Mouse (Mus musculus) liver, postnatal 0 days (tissue): ENCODE measurements around the gene Olfr1344. TPM values are rescaled to one million over a fixed set of nuclear protein-coding genes. Genes with fewer than 3 reads are reported as not detected.
A peak's percentile ranks its signal among the peaks of the same experiment; 100 is the strongest.

Source experiments
- ATAC-seq: fragments of 200-750 bp; cut with Nextera tagmentation; 2 replicates; pipeline ENCODE4 v1.8.0; 2017; ENCODE audit warnings: mild to moderate bottlenecking, moderate library complexity
- DNase-seq: peaks from one replicate; pipeline ENCODE4 v3.0.0-alpha.2; 2016
- H3K27ac ChIP-seq: fragments of 300-500 bp; sonication (generic); 2 replicates; pipeline ENCODE4 v1.5.1; 2014; ENCODE audit warnings: antibody characterized with exemption, moderate library complexity, mild to moderate bottlenecking, low read depth
- H3K27me3 ChIP-seq: fragments of 300-500 bp; sonication (generic); 2 replicates; pipeline ENCODE4 v1.6.1; 2014; ENCODE audit warnings: low read length, control low read depth, mixed read lengths; ENCODE audit not compliant: insufficient read depth
- H3K36me3 ChIP-seq: fragments of 300-500 bp; sonication (generic); replicated peaks from 2 replicates; pipeline ENCODE4 v1.6.1; 2014; ENCODE audit warnings: mild to moderate bottlenecking, control low read depth, low read length, moderate library complexity, mixed read lengths; ENCODE audit not compliant: insufficient read depth
- H3K4me1 ChIP-seq: fragments of 300-500 bp; sonication (generic); 2 replicates; pipeline ENCODE4 v1.6.1; 2014; ENCODE audit warnings: antibody characterized with exemption, mild to moderate bottlenecking, control low read depth; ENCODE audit not compliant: insufficient read depth
- H3K4me2 ChIP-seq: fragments of 300-500 bp; sonication (generic); 2 replicates; pipeline ENCODE4 v1.6.1; 2014; ENCODE audit warnings: low read depth, mild to moderate bottlenecking, low read length, moderate library complexity, mixed read lengths
- H3K4me3 ChIP-seq: fragments of 300-500 bp; sonication (generic); 2 replicates; pipeline ENCODE4 v1.5.1; 2014; ENCODE audit warnings: low read depth, low read length
- H3K9ac ChIP-seq: fragments of 300-500 bp; sonication (generic); replicated peaks from 2 replicates; pipeline ENCODE4 v1.6.1; 2014; ENCODE audit warnings: mild to moderate bottlenecking, moderate library complexity
- H3K9me3 ChIP-seq: fragments of 300-500 bp; sonication (generic); 2 replicates; pipeline ENCODE4 v1.6.1; 2016; ENCODE audit warnings: mild to moderate bottlenecking, control low read depth, low read length, mixed read lengths
- CTCF ChIP-seq: sonication (generic); IDR thresholded peaks from 2 replicates; pipeline ENCODE4 v1.5.1; 2016; ENCODE audit warnings: antibody characterized with exemption, low read depth
- EP300 ChIP-seq: IDR thresholded peaks from 2 replicates; pipeline ENCODE4 v1.6.1; 2016; ENCODE audit warnings: antibody characterized with exemption, low read depth, mild to moderate bottlenecking
- WGBS: fragments of 180-500 bp; shearing (Covaris S2); extraction: QIAGEN DNeasy Blood & Tissue Kit; methylation state at CpG from one replicate; pipeline ENCODE4 v1.1.7; 2014; ENCODE audit not compliant: insufficient replicate concordance; 5-methylcytosine and 5-hydroxymethylcytosine counted together
- polyA plus RNA-seq: library from polyadenylated mRNA; unstranded; fragments of >200 nt; fragmentation: Nextera tagmentation; extraction: Ambion mirVana; gene quantifications from 2 replicates; pipeline ENCODE4 v1.2.1, GENCODE M21; 2015

The Olfr1344 gene
- polyA plus RNA-seq, 1 experiment from 2014 or later, result not detected

GRCm38 (mm10) chr7:6414626-6415441, 23.7 kb upstream of the Olfr1344 start:
- H3K27ac ChIP-seq, result no peak overlapping the region
- TF ChIP-seq CTCF (no peak), EP300 (no peak)
- H3K4me3 ChIP-seq, result no peak overlapping the region
- 7% methylated on average over 19 of the region's 22 CpGs for WGBS
- DNase-seq, result no peak
- ATAC-seq, result no peak
- H3K4me2 ChIP-seq, result no peak overlapping the region
- no peaks in the 10 kb centered on the region for H3K9me3 ChIP-seq
- no peaks in the 10 kb centered on the region for H3K36me3 ChIP-seq
- H3K27me3 ChIP-seq, result no peaks in the 10 kb centered on the region
- H3K9ac ChIP-seq, result no peak overlapping the region
- no peaks in the 10 kb centered on the region for H3K4me1 ChIP-seq

DNA sequence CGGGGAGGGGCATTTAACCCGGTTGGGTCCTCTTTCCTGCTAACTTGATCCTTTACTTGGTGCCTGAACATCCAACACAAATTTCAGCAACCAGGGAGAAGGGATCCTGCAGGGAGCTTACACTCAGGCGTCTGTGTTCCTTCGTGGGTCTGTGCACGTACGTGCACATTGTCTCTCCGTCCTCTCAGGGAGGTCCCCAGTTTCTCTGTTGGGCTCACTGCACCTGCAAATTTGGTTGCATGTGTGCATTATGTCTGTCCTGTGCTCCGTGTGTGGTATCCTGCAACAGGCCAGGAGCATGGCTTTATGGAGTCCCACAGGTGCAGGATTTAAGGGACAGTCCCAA, 23.1 kb upstream of the Olfr1344 start:
- H3K27me3 ChIP-seq, result no peaks in the 10 kb centered on the region
- no peak overlapping the region for H3K27ac ChIP-seq
- no peaks in the 10 kb centered on the region for H3K4me1 ChIP-seq
- no peak overlapping the region for H3K4me3 ChIP-seq
- DNase-seq, result no peak
- no peaks in the 10 kb centered on the region for H3K9me3 ChIP-seq
- TF ChIP-seq CTCF, result no peak
- no peak for TF ChIP-seq EP300
- H3K9ac ChIP-seq, result no peak overlapping the region
- ATAC-seq, result no peak
- no peak overlapping the region for H3K4me2 ChIP-seq
- 16% methylated on average over 8 of the region's 8 CpGs for WGBS
- H3K36me3 ChIP-seq, result no peaks in the 10 kb centered on the region

- Histone ChIP-seq H3K9me3 (no peaks in the 10 kb centered on the region), H3K4me2 (no peak overlapping the region), H3K27ac (no peak overlapping the region), H3K4me1 (no peaks in the 10 kb centered on the region), H3K9ac (no peak overlapping the region), H3K36me3 (no peaks in the 10 kb centered on the region), H3K27me3 (no peaks in the 10 kb centered on the region), H3K4me3 (no peak overlapping the region)
- DNase-seq, result no peak
- ATAC-seq, result no peak
- TF ChIP-seq EP300, result no peak
- TF ChIP-seq CTCF, result no peak
- 63% methylated on average over 6 of the region's 6 CpGs for WGBS
These were observed 18.6 kb upstream of the Olfr1344 start for GRCm38 (mm10) chr7:6419894-6420293.

DNA sequence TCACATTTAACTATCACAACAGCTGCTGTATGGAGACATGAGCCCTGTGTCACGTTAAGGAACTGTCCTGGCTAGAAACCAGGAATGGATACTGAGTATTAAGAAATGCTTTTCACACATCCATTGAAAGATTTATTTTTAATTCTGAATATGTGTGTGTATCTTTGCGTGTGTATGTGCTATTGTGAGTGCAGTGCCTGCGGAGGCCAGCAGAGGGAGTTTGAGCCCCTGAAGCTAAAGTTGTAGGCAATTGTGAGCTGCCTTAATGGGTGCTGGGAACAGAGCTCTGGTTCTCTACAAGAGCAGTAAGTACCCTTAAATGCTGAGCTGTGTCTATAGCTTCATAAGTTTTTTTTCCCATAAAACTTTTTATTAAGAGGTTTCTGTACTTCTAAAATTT, 9.1 kb upstream of the Olfr1344 start:
- 0 out of 2 replicates have a peak, but pooled peaks have one; percentile 30 for TF ChIP-seq CTCF
- no peak for TF ChIP-seq EP300
- DNase-seq, result no peak
- Histone ChIP-seq H3K27me3 (no peaks in the 10 kb centered on the region), H3K9ac (no peak overlapping the region), H3K36me3 (no peaks in the 10 kb centered on the region), H3K4me2 (no peak overlapping the region), H3K27ac (no peak overlapping the region), H3K4me3 (no peak overlapping the region), H3K9me3 (no peaks in the 10 kb centered on the region; the same call in 1 of the 2 replicates), H3K4me1 (no peaks in the 10 kb centered on the region)
- no peak for ATAC-seq
- WGBS, result 77% methylated on average over 3 of the region's 3 CpGs

- no peak overlapping the region for H3K4me2 ChIP-seq
- H3K4me1 ChIP-seq, result no peaks in the 10 kb centered on the region
- no peaks in the 10 kb centered on the region; the same call in 1 of the 2 replicates for H3K9me3 ChIP-seq
- WGBS, result 15% methylated on average over 2 of the region's 2 CpGs
- no peak overlapping the region for H3K27ac ChIP-seq
- DNase-seq (peak; percentile 57), ATAC-seq (no peak)
- H3K9ac ChIP-seq, result no peak overlapping the region
- TF ChIP-seq CTCF (peak; percentile 71), EP300 (no peak)
- no peak overlapping the region for H3K4me3 ChIP-seq
- no peaks in the 10 kb centered on the region for H3K27me3 ChIP-seq
- no peaks in the 10 kb centered on the region for H3K36me3 ChIP-seq
These were observed 8.1 kb upstream of the Olfr1344 start for GRCm38 (mm10) chr7:6430342-6430741.

DNA sequence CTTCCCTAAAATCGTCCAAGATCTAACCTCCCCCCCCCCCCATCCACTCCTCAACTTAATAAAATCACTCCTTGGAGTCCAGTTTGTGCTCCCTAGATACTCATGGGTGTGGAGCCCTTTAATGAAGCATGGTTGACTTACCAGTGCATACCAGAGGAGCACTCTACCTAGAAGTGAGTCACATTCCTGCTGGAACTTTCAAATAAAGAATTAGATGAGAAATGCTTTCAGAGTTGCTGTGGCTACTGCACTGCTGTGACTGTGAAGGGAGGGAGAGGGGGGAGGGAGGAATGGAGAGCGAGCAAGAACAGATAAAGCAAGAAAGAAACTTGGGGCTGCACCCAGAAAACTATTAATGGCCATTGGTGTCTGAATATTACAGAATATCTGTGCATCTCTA, 2.7 kb downstream of the Olfr1344 start:
- H3K4me1 ChIP-seq, result no peaks in the 10 kb centered on the region
- ATAC-seq (no peak), DNase-seq (no peak)

More for the DNA sequence above, 2.7 kb downstream of the Olfr1344 start:
- Histone ChIP-seq H3K27ac (no peak overlapping the region), H3K4me3 (no peak overlapping the region), H3K9me3 (no peaks in the 10 kb centered on the region), H3K36me3 (no peaks in the 10 kb centered on the region), H3K9ac (no peak overlapping the region), H3K27me3 (no peaks in the 10 kb centered on the region), H3K4me2 (no peak overlapping the region)
- 53% methylated on average over 2 of the region's 2 CpGs for WGBS
- TF ChIP-seq CTCF (no peak), EP300 (no peak)
